Mouse (Mus musculus) MEL (cell line): ENCODE results near the gene Dlg2. TPM values are rescaled to one million over a fixed set of nuclear protein-coding genes. Genes with fewer than 3 reads are reported as not detected.

Experiments
- DNase-seq: peaks from one replicate; pipeline ENCODE4 v3.0.0; 2011; ENCODE audit warnings: low read depth, low spot score
- H3K27ac ChIP-seq: 2 replicates; pipeline ENCODE4 v1.5.1; 2012; ENCODE audit warnings: low read depth, mild to moderate bottlenecking, control low read depth, low read length, moderate library complexity; ENCODE audit not compliant: control insufficient read depth
- H3K27me3 ChIP-seq, 2 experiments: fragments of 150-350 bp in 1 of 2; sonication (generic) in 1 of 2; 2 replicates each; pipeline ENCODE4 v1.6.1; 2012; ENCODE audit warnings: low read length in 2 of 2, mild to moderate bottlenecking in 2 of 2, improper control_type of control experiment in 1 of 2, moderate library complexity in 1 of 2; ENCODE audit not compliant: insufficient read depth in 2 of 2, control insufficient read depth in 1 of 2
- H3K36me3 ChIP-seq, 2 experiments: 2 replicates each; pipeline ENCODE4 v1.6.1; 2012 to 2014; ENCODE audit warnings: low read length in 2 of 2, improper control_type of control experiment in 1 of 2, inconsistent platforms in 1 of 2, mild to moderate bottlenecking in 1 of 2; ENCODE audit not compliant: insufficient read depth in 2 of 2, control insufficient read depth in 1 of 2
- H3K4me1 ChIP-seq, 2 experiments: fragments of 150-350 bp in 1 of 2; sonication (generic) in 1 of 2; 2 replicates each; pipeline ENCODE4 v1.6.1; 2012; ENCODE audit warnings: low read length in 2 of 2, improper control_type of control experiment in 1 of 2, mild to moderate bottlenecking in 1 of 2; ENCODE audit not compliant: insufficient read depth in 2 of 2, control insufficient read depth in 1 of 2
- H3K4me3 ChIP-seq, 2 experiments: fragments of 150-350 bp in 1 of 2; sonication (generic) in 1 of 2; 2 replicates each; pipeline ENCODE4 v1.5.1; 2012; ENCODE audit warnings: low read depth in 2 of 2, low read length in 2 of 2, mild to moderate bottlenecking in 2 of 2, moderate library complexity in 2 of 2, control low read depth in 1 of 2, improper control_type of control experiment in 1 of 2; ENCODE audit not compliant: control insufficient read depth in 1 of 2, insufficient read depth in 1 of 2
- H3K79me2 ChIP-seq: 2 replicates; pipeline ENCODE4 v1.6.1; 2012; ENCODE audit warnings: mild to moderate bottlenecking, low read length, moderate library complexity; ENCODE audit not compliant: control insufficient read depth, poor library complexity, insufficient read depth
- H3K9ac ChIP-seq: 2 replicates; pipeline ENCODE4 v1.6.1; 2012; ENCODE audit warnings: low read depth, mild to moderate bottlenecking, control low read depth, low read length, moderate library complexity; ENCODE audit not compliant: control insufficient read depth, poor library complexity, severe bottlenecking
- H3K9me3 ChIP-seq: fragments of 150-350 bp; sonication (generic); replicated peaks from 2 replicates; pipeline ENCODE4 v1.6.1; 2012; ENCODE audit warnings: mild to moderate bottlenecking, low read length, improper control_type of control experiment, moderate library complexity; ENCODE audit not compliant: insufficient read depth
- BHLHE40 ChIP-seq: IDR thresholded peaks from 2 replicates; pipeline ENCODE4 v1.6.1; 2012; ENCODE audit warnings: low read depth, mild to moderate bottlenecking, inconsistent platforms, low read length, improper control_type of control experiment, borderline replicate concordance
- CHD1 ChIP-seq: IDR thresholded peaks from 2 replicates; pipeline ENCODE4 v1.6.1; 2012; ENCODE audit warnings: low read depth, mild to moderate bottlenecking, inconsistent platforms, low read length, improper control_type of control experiment
- E2F4 ChIP-seq: IDR thresholded peaks from 2 replicates; pipeline ENCODE4 v1.6.1; 2011; ENCODE audit warnings: low read depth, low read length, improper control_type of control experiment, borderline replicate concordance
- GATA1 ChIP-seq: IDR thresholded peaks from 2 replicates; pipeline ENCODE4 v1.6.1; 2011; ENCODE audit warnings: low read depth, low read length, improper control_type of control experiment
- HCFC1 ChIP-seq: IDR thresholded peaks from 2 replicates; pipeline ENCODE4 v1.6.1; 2012; ENCODE audit warnings: low read depth, mild to moderate bottlenecking, inconsistent platforms, low read length, improper control_type of control experiment, moderate library complexity
- MAX ChIP-seq: IDR thresholded peaks from 2 replicates; pipeline ENCODE4 v1.6.1; 2011; ENCODE audit warnings: low read length, improper control_type of control experiment
- MXI1 ChIP-seq: IDR thresholded peaks from 2 replicates; pipeline ENCODE4 v1.6.1; 2011; ENCODE audit warnings: mild to moderate bottlenecking, low read depth, low read length, improper control_type of control experiment
- MYB ChIP-seq: IDR thresholded peaks from 2 replicates; pipeline ENCODE4 v1.6.1; 2011; ENCODE audit warnings: mild to moderate bottlenecking, low read depth, low read length, improper control_type of control experiment
- POLR2AphosphoS2 ChIP-seq: IDR thresholded peaks from 2 replicates; pipeline ENCODE4 v1.6.1; 2011; ENCODE audit warnings: low read length, improper control_type of control experiment
- POLR2AphosphoS5 ChIP-seq: IDR thresholded peaks from 2 replicates; pipeline ENCODE4 v1.6.1; 2012; ENCODE audit warnings: low read depth, borderline replicate concordance, mild to moderate bottlenecking, inconsistent platforms, low read length, moderate library complexity, mixed read lengths
- RCOR1 ChIP-seq: IDR thresholded peaks from 2 replicates; pipeline ENCODE4 v1.6.1; 2012; ENCODE audit warnings: low read depth, mild to moderate bottlenecking, inconsistent platforms, low read length, improper control_type of control experiment
- SIN3A ChIP-seq: IDR thresholded peaks from 2 replicates; pipeline ENCODE4 v1.6.1; 2012; ENCODE audit warnings: low read length, improper control_type of control experiment, inconsistent platforms
- UBTF ChIP-seq: IDR thresholded peaks from 2 replicates; pipeline ENCODE4 v1.6.1; 2012; ENCODE audit warnings: low read depth, mild to moderate bottlenecking, inconsistent platforms, low read length, improper control_type of control experiment, moderate library complexity, borderline replicate concordance; ENCODE audit not compliant: insufficient read depth
- USF1 ChIP-seq: IDR thresholded peaks from 2 replicates; pipeline ENCODE4 v1.6.1; 2014; ENCODE audit warnings: low read depth, mild to moderate bottlenecking, inconsistent platforms, low read length, improper control_type of control experiment, moderate library complexity
- ZKSCAN1 ChIP-seq: IDR thresholded peaks from 2 replicates; pipeline ENCODE4 v1.6.1; 2012; ENCODE audit warnings: low read depth, mild to moderate bottlenecking, inconsistent platforms, low read length, improper control_type of control experiment, moderate library complexity
- ZMIZ1 ChIP-seq: IDR thresholded peaks from 2 replicates; pipeline ENCODE4 v1.6.1; 2012; ENCODE audit warnings: low read depth, mild to moderate bottlenecking, inconsistent platforms, low read length, improper control_type of control experiment, moderate library complexity
- ZNF384 ChIP-seq: IDR thresholded peaks from 2 replicates; pipeline ENCODE4 v1.6.1; 2012; ENCODE audit warnings: low read depth, mild to moderate bottlenecking, inconsistent platforms, low read length, improper control_type of control experiment
- polyA plus RNA-seq, 2 experiments: library from polyadenylated mRNA; stranded (reverse) in 1 of 2; unstranded in 1 of 2; fragments of >175 nt in 1 of 2; fragments of >200 nt in 1 of 2; gene quantifications; 2 replicates each; pipeline versions ENCODE4 v1.2.1 to v1.2.4; 2012; ENCODE audit warnings: low replicate concordance in 2 of 2, low read depth in 1 of 2; ENCODE audit not compliant: insufficient read length in 2 of 2, insufficient read depth in 1 of 2, missing spikeins in 1 of 2
- total RNA-seq: library from RNA; depleted of rRNA; stranded (reverse); fragments of 300-350 nt; gene quantifications from 2 replicates; pipeline ENCODE4 v1.2.3, GENCODE M21; 2012; rRNA removed

The Dlg2 gene
- 0.04 TPM in 1 of 2 replicates, not detected in the other for total RNA-seq
- not detected for polyA plus RNA-seq

- Histone ChIP-seq H3K9me3 (no peaks in the 10 kb centered on the region), H3K79me2 (peaks cover 2% of the 10 kb centered on the region; the same call in 1 of the 2 replicates), H3K36me3 (peaks cover 0 to 11% of the 10 kb centered on the region in 2 experiments; a peak in 3 of 4 replicates), H3K27me3 (peaks cover 1 to 20% of the 10 kb centered on the region in 2 experiments; a peak in 2 of 4 replicates), H3K4me3 (peak within 1 kb of the TSS; percentile 74 to 85), H3K4me1 (peaks cover 0 to 8% of the 10 kb centered on the region in 2 experiments; a peak in 2 of 4 replicates), H3K9ac (peak within 1 kb of the TSS; percentile 75), H3K27ac (peak within 1 kb of the TSS; percentile 73)
- DNase-seq, result peak; percentile 45
- TF ChIP-seq ZMIZ1 (no peak), RCOR1 (no peak), MAX (no peak), BHLHE40 (peak; percentile 21; the same call in 1 of the 2 replicates), MXI1 (peak; percentile 19; the same call in 1 of the 2 replicates), MYB (no peak)
Measured at GRCm38 (mm10) chr7:90476313-90477245, at the start of gene Dlg2. TSS of gene Dlg2 (plus strand) at chr7:90476672.

GRCm38 (mm10) chr7:90427006-90427405, 49.5 kb upstream of the Dlg2 start:
- no peak for DNase-seq
- TF ChIP-seq HCFC1 (no peak), E2F4 (no peak), SIN3A (no peak), MXI1 (no peak), ZMIZ1 (no peak), ZNF384 (no peak), USF1 (no peak), ZKSCAN1 (no peak), POLR2AphosphoS5 (no peak), UBTF (no peak), POLR2AphosphoS2 (no peak), GATA1 (no peak), CHD1 (no peak)
- no peaks in the 10 kb centered on the region for H3K4me1 ChIP-seq
- no peaks in the 10 kb centered on the region for H3K36me3 ChIP-seq
- H3K9ac ChIP-seq, result no peak overlapping the region
- H3K27me3 ChIP-seq, result peaks cover 4 to 6% of the 10 kb centered on the region in 2 experiments; a peak in 2 of 4 replicates
- no peaks in the 10 kb centered on the region for H3K9me3 ChIP-seq
- H3K79me2 ChIP-seq, result no peaks in the 10 kb centered on the region
- no peak overlapping the region for H3K27ac ChIP-seq
- H3K4me3 ChIP-seq, result no peak overlapping the region
